Mouse (Mus musculus) activated CD4-positive, CD25-positive, alpha-beta regulatory T cell, adult 9 weeks (primary cell): Measurements from ENCODE around the gene Ccdc42. TPM values are rescaled to one million over a fixed set of nuclear protein-coding genes. Genes with fewer than 3 reads are reported as not detected.

Experiments
- polyA plus RNA-seq: library from polyadenylated mRNA; unstranded; fragments of 100-300 nt; shearing (Covaris generic); gene quantifications from one replicate; pipeline ENCODE4 v1.2.1, GENCODE M21; 2017

The Ccdc42 gene
- not detected for polyA plus RNA-seq

GRCm38 (mm10) chr11:68586721-68587120 lies at the start of gene Ccdc42:
Gene Ccdc42 (plus strand): TSS chr11:68587021.

GRCm38 (mm10) chr11:68555918-68556584 lies 30.8 kb upstream of the Ccdc42 start, which contains the start of gene Mfsd6l:
Gene Mfsd6l (plus strand): TSS chr11:68556186.

Other genes starting within 250 kb of the Ccdc42 start
- 0.94 TPM for gene Ntn1, start 186.2 kb upstream of the Ccdc42 start, polyA plus RNA-seq
- 68.2 TPM for gene Pik3r5, start 154.9 kb upstream of the Ccdc42 start, polyA plus RNA-seq
- 0.09 TPM for gene Pik3r6, start 84.0 kb upstream of the Ccdc42 start, polyA plus RNA-seq
- gene Mfsd6l, start 30.8 kb upstream of the Ccdc42 start, polyA plus RNA-seq, result not detected
- gene Myh10, start 104.5 kb downstream of the Ccdc42 start, polyA plus RNA-seq, result 1.7 TPM